Mouse (Mus musculus) neural tube, embryonic 10.5 days (tissue): ENCODE measurements around the gene Ehmt1.
A peak's percentile ranks its signal among the peaks of the same experiment; 100 is the strongest.

Experiments used
- DNase-seq: peaks from one replicate; pipeline ENCODE4 v3.0.0-alpha.2; 2017; ENCODE audit warnings: low spot score; ENCODE audit errors: extremely low spot score

The Ehmt1 gene

DNA sequence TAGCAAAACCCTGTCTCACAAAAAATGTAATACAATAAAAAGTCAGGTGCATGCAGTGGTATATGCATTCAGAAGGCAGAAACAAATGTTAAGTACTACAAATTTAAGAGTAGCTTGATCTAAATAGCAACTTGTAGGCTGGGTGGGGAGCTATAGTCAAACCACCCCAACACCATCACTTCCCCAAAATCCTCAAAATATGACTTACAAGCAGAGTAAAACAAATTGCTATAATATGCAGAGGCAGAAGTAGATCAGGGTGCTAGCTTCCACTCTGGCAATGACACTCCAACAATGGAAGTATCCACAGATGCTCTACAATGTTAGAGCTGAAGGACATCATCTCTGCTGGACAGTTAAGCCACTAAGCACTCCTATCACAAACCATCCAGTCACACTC lies 6.8 kb downstream of the Ehmt1 start:
- DNase-seq: no peak

DNA sequence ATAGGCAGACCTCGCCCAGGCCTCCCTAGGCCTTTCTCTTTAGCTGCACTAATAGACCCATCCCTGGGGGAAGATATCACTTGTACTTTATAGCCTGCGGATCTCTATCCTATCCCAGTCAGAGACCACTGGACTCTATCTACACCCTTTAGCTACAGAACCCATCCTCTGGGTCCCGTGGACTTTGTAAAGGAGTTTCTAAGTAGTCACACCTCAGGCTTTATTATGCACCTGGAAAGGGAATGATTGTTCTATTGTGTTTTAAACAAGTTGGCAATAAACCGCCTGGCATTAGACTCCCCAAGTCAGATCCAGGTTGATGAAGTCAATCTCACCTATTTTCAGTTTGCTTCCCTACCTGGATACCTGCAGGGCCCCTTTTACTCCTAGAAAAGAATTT lies 7.2 kb downstream of the Ehmt1 start:
- DNase-seq: no peak

DNA sequence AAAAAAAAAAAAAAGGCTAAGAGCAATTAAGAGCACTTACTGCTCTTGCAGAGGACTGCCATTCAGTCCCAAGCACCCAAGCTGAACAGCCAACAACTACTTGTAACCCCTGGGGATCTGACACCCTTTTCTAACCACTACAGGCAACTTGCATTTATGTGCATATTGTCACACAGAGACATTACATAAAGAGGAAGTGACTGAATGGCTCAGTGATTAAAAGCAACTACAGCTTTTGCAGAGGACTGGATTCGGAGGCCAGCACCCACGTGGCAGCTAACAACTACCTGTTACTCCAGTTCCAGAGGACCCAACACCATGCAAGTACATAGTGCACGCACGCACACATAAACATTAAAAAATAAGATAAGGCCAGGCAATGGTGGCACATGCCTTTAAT lies 8.9 kb downstream of the Ehmt1 start:
- DNase-seq: no peak

DNA sequence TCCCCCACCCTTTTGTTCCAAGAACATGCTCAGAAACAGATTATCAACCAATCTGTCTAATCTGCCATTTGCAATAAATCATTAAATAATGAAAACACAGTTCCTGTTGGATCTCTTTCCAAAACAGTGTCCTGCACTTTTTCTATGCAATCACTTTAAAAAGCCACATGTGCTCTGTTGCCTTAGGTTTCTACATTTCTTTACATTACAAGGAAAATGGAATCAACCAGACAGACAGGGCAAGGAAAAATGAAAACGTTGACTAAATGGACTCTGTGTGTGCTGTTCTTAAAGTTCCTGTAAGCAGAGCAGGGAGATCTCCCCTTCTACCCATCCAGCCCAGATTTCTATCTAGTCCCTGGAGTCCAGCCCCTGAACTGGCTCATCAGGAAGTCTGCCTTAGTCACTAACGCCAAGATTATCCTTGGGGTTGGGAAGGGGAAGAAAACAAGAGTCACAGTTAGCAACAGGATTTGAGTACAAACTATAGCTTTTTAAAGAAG lies 13.7 kb downstream of the Ehmt1 start:
- DNase-seq: no peak

GRCm38 (mm10) chr2:24904823-24905652 lies 14.4 kb downstream of the Ehmt1 start:
- DNase-seq: peak; percentile 31

DNA sequence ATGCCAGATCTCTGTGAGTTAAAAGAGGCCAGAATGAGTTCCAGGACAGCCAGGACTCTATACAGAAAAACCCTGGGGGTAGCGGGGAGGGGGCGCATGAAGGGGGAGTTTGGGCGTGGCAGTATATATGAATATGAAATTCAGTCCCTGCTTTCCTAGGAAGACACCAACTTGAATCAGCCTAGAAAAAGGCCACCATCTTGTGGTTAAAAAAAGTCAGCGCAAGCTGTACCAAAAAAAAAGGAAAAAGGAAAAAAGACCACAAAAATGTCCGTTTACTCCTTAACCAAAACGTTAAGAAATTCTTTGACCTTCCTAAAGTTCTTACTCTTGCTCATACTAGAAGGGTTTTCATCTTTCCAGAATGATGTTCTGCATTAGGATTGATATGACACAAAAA lies 16.4 kb downstream of the Ehmt1 start:
- DNase-seq: no peak

DNA sequence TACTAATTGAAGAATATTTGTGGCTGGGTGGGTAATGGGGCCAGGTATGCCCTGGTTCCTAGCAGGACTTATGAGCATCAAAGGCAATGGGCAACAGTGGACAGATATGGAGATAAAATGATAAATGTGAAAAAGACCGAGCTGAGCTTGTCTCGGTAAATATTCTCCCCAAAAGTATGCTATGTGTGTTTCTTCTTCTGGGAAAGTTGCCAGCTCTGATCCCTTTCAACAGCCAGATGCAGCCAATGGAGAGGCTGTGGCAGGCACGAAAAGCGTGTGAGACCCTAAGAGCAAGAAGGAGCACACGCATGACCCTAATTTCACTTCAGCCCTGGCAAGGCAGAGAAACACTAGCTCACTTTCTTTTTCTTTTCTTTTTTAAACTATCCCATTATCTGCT lies 18.4 kb downstream of the Ehmt1 start:
- DNase-seq: no peak

DNA sequence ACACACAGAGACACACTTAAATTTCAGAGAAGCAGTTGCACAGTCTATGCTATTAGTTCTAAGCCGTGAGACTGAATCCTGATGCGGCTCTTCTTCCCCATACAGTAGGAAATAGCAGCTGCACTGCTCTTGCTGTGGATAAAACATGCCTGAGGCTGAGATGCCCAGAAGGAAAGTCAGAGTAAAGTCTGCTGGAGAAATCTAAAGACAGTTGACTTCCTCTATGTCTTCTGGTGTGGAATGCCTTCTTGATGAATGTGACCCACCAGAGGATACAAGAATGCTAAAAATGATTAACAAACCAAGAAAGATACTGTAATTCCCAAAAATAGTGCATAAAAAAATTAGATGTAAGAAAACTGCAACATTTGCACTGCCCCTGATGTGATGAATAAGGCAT lies 20.1 kb downstream of the Ehmt1 start:
- DNase-seq: no peak

DNA sequence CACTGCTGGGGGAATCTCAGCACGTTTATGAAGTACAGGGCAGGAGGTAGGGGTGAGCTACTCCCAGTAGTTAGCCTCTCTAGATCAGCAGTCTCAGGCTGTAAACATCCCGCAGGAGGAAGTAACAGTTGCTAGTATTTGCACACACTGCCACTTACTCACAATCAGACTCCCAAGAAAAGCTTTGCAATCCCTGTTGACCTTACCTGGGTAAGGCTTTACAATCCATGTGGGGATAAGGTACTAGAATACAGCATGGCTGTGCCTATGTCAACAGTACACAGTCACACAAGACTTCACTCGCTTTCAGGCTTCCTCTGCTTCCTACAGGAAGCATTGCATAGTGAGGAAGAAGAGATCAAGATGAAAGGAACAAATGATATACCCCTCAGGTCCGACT lies 22.7 kb downstream of the Ehmt1 start:
- no peak for DNase-seq

- DNase-seq: no peak
Measured at GRCm38 (mm10) chr2:24894211-24894610, 25.2 kb downstream of the Ehmt1 start.

DNA sequence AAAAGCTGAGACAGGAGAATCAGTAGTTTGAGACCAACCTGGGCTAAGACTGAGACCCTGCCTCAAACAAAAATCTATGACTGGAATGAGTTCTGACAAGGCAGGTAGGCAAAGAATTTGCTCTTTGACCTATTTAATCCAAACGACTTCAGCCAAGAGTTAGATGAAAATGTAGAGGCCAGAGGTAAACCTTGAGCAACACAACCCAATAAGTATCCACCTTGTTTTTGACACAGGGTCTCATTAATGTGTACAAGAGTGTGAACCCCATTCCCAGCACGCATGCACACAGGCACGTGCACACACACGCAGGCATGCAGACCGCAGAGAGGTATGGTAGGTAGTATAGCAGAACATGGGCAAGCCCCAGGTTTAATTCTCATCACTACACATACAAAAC lies 27.1 kb downstream of the Ehmt1 start:
- no peak for DNase-seq

DNA sequence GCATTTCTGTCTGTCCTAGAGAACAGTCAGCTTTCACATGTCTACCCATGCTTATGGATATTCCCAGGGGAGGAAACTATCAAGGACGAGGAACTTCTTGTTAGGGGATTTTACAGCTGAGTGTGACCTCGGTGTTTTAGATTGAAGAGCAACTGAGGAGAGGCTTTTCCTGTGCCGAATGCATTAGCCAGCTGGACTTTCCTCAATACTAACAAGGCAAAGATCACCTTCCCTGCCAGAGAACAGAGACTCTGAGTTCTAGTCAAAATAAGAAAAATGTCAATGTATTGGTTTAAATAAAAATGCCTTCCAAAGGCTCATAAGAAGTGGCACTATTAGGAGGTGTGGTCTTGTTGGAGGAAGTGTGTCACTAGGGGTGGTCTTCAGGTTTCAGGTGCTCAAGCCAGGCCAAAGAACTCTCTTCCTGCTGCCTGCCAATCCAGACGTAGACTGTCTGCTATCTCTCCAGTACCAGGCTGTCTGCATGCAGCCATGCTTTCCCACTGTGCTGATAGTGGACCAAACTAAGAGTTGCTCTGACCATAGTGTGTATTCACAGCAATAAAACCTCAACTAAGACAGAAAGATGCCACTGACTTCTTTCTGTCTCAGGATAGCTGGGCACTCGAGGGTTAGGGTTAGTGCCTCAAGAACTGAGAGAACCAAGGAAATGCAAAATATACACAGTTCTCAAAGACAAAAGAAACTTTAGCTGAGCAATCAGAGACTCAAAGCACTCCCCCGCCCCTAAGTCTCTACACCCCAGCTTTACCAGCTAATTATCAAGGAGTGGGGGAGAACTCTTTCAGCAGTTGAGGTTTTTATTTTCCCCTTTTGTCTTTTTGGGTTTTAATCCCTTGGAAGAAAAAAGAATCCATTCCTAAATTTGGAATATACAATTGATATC lies 28.6 kb downstream of the Ehmt1 start:
- DNase-seq: no peak

DNA sequence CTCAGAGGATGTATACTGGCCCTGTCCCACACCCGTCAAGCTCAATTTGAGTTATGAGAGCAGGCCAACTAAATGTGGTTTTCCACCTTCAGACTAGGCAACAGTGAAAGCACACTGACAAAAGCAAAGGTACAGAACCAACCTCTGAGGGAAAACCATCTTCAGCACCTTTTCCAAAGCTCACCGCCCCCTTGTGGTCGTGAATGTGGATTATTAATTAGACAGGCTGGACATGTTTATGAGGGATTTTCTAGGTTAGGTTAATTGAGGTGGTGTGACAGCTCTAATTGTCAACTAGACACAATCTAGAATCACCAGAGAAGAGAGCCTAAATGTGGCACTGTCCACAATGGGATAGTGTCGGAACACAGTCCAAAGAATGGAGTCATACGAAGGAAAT lies 30.5 kb downstream of the Ehmt1 start:
- no peak for DNase-seq

- no peak for DNase-seq
Measured at GRCm38 (mm10) chr2:24880686-24881085, 38.7 kb downstream of the Ehmt1 start.

GRCm38 (mm10) chr2:24870952-24871351 lies 48.5 kb downstream of the Ehmt1 start:
- DNase-seq: no peak

DNA sequence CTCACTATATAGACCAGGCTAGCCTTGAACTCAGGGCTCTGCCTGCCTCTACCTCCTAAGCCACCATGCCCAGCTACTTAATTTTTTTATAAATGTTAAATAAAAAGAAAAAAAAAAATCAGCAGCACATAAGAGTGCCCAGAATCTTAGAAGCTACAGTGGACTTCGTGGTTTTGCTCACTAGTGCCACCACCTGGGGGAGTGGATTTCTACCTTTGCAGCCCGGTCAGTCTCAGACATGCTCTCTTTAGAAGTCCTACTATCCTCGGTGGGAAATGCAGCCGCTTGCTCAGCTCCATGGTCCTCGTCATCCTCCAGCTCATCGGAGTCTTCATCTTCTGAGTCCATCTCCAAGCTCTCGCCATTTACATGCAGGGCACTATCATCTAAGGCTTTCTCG lies 56.4 kb downstream of the Ehmt1 start:
- DNase-seq: no peak

GRCm38 (mm10) chr2:24852408-24852807 lies 67.0 kb downstream of the Ehmt1 start:
- DNase-seq: peak; percentile 14

DNA sequence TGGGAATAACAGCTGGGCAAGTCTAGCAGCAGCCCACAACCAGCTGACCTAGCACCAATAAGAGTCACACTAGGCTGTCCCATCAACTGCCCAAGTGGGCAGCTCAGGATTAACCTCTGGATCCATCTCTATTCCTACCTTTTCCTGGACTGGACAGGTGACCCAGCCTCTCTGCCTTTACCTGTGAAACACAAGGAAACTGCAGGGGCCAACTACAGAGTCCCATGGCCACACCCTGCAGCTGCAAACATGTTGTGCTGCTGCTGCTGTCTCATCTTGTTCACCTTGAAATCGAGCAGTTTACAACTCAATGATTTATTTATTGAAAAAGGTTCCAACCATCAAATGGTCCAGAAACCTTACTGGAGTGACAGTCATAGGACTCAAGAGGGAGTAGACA lies 72.9 kb downstream of the Ehmt1 start:
- DNase-seq: no peak

DNA sequence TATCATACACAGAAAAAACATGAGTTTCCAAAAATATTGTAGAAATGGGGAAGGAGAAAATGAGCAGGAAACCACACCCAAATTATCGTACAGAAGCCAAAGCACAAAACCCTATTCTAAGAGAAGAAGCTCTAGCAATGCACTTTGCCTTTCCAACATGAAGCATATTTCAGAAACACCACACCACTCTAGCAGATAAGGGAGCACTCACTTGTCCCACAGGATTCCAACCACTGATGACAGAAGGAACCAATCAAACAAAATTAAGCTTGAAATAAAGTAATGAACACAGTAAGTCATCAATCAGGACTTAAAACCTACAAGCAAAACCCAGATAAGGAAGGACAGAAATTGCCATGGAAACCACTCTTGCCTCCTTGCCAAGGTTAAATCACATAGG lies 74.2 kb downstream of the Ehmt1 start:
- no peak for DNase-seq

DNA sequence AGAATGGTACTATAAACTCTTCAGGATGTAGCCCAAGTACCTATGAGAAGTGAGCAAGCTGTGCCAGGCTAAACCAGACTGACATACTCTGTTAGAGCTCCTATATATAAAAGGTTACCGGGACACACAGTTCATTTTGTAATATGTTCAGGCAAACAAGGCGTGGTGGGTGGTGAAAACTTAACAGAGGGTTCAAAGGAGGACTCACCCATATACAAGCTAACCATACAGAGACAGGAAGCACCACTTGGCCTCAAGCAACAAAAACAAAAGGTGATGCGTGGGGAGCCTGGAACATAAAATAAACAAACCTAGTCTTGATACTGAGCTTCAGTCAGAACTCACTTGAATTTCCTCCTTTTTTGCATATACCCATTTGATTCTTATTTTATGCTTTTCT lies 88.8 kb downstream of the Ehmt1 start:
- no peak for DNase-seq

- DNase-seq: no peak
Measured at GRCm38 (mm10) chr2:24809746-24810145, 109.7 kb downstream of the Ehmt1 start.

GRCm38 (mm10) chr2:24807691-24808090 lies 111.7 kb downstream of the Ehmt1 start:
- no peak for DNase-seq
